Mouse (Mus musculus) olfactory bulb, adult 2 months (tissue): ENCODE measurements around the gene Rdm1.

Experiments used
- CTCF ChIP-seq: fragments of 200-500 bp; IDR thresholded peaks from 2 replicates; pipeline ENCODE4 v1.5.1; 2012; ENCODE audit warnings: low read depth, mild to moderate bottlenecking, low read length, moderate library complexity; ENCODE audit not compliant: insufficient read depth
- POLR2A ChIP-seq: fragments of 200-500 bp; IDR thresholded peaks from 2 replicates; pipeline ENCODE4 v1.6.1; 2012; ENCODE audit warnings: mild to moderate bottlenecking, low read depth, low read length, moderate library complexity; ENCODE audit not compliant: insufficient read depth

- TF ChIP-seq CTCF (no peak), POLR2A (no peak)
Observed at GRCm38 (mm10) chr11:101589989-101590624, 36.9 kb upstream of the Rdm1 start.
